31 mouse cellular contexts compared by ENCODE assay signal in genomic region chr4:77717792-77718191, GRCm38 (mm10).
"Had no signal": no experiment of that assay in that cellular context is flagged by ENCODE, and none has a peak within 500 bp of the region (broad histone marks: within the 10 kb centered on the region; RNA-seq: fewer than 3 reads in every experiment).

No protein-coding gene starts in this region.

- H3K36me3 ChIP-seq: heart, embryonic 10.5 days; heart, embryonic 12.5 days; heart, embryonic 13.5 days; heart, embryonic 15.5 days; hindbrain, embryonic 10.5 days; hindbrain, embryonic 12.5 days; hindbrain, embryonic 13.5 days; hindbrain, embryonic 15.5 days; kidney, embryonic 15.5 days had no signal

- H3K4me3 ChIP-seq: heart, adult 2 months; heart, embryonic 10.5 days; heart, embryonic 12.5 days; heart, embryonic 13.5 days; heart, embryonic 15.5 days; hindbrain, embryonic 10.5 days; hindbrain, embryonic 12.5 days; hindbrain, embryonic 13.5 days; hindbrain, embryonic 15.5 days; kidney, embryonic 15.5 days; layer of hippocampus, adult 2 months; left cerebral cortex, adult 2 months had no signal

- H3K27me3 ChIP-seq: heart, embryonic 12.5 days; heart, embryonic 13.5 days; heart, embryonic 15.5 days; hindbrain, embryonic 12.5 days; hindbrain, embryonic 13.5 days; hindbrain, embryonic 15.5 days; kidney, embryonic 15.5 days had no signal

- H3K9ac ChIP-seq: heart, embryonic 12.5 days; heart, embryonic 13.5 days; heart, embryonic 15.5 days; hindbrain, embryonic 12.5 days; hindbrain, embryonic 13.5 days; hindbrain, embryonic 14.5 days; hindbrain, embryonic 15.5 days; kidney, embryonic 15.5 days had no signal

- DNase-seq: heart, adult 18-20 months; heart, adult 2 months; heart, postnatal 10 days; heart, postnatal 14 days; heart, postnatal 36 days; heart, postnatal 4 days; kidney, adult 11 months; kidney, adult 18-20 months; kidney, postnatal 10 days; kidney, postnatal 14 days; kidney, postnatal 25 days; kidney, postnatal 4 days; layer of hippocampus, adult 9-11 months; layer of hippocampus, postnatal 36 days had no signal

- ATAC-seq: hindbrain, embryonic 16.5 days; hindbrain, postnatal 0 days; inflammation-experienced regulatory T-cells, adult 6 months had no signal

- H3K4me1 ChIP-seq: heart, embryonic 10.5 days; heart, embryonic 12.5 days; heart, embryonic 13.5 days; heart, embryonic 15.5 days; hindbrain, embryonic 10.5 days; hindbrain, embryonic 12.5 days; kidney, embryonic 15.5 days had no signal

- H3K9me3 ChIP-seq: heart, embryonic 10.5 days; heart, embryonic 12.5 days; heart, embryonic 13.5 days; heart, embryonic 15.5 days; hindbrain, embryonic 10.5 days; hindbrain, embryonic 12.5 days; hindbrain, embryonic 13.5 days; hindbrain, embryonic 15.5 days; kidney, embryonic 15.5 days had no signal

- H3K27ac ChIP-seq: heart, adult 2 months; heart, embryonic 10.5 days; heart, embryonic 13.5 days; heart, embryonic 15.5 days; hindbrain, embryonic 10.5 days; hindbrain, embryonic 12.5 days; hindbrain, embryonic 13.5 days; hindbrain, embryonic 14.5 days; hindbrain, embryonic 15.5 days; hindbrain, postnatal 0 days; kidney, embryonic 15.5 days; kidney, postnatal 0 days; layer of hippocampus, adult 2 months; left cerebral cortex, adult 2 months had no signal

- H3K4me2 ChIP-seq: heart, embryonic 11.5 days; heart, embryonic 12.5 days; heart, embryonic 13.5 days; heart, embryonic 15.5 days; hindbrain, embryonic 12.5 days; hindbrain, embryonic 13.5 days; hindbrain, embryonic 14.5 days; hindbrain, embryonic 15.5 days; kidney, embryonic 15.5 days had no signal
